Mouse (Mus musculus) testis, adult 2 months (tissue): Measurements from ENCODE around the gene Gm20696.

ENCODE experiments used
- CTCF ChIP-seq: fragments of 200-500 bp; IDR thresholded peaks from 2 replicates; pipeline ENCODE4 v1.5.1; 2012; ENCODE audit warnings: low read depth, mild to moderate bottlenecking, inconsistent platforms, low read length, moderate library complexity; ENCODE audit not compliant: control insufficient read depth, insufficient read depth, insufficient replicate concordance
- POLR2A ChIP-seq: fragments of 200-500 bp; IDR thresholded peaks from 2 replicates; pipeline ENCODE4 v1.6.1; 2012; ENCODE audit warnings: low read depth, mild to moderate bottlenecking, inconsistent platforms, low read length, moderate library complexity; ENCODE audit not compliant: control insufficient read depth

DNA sequence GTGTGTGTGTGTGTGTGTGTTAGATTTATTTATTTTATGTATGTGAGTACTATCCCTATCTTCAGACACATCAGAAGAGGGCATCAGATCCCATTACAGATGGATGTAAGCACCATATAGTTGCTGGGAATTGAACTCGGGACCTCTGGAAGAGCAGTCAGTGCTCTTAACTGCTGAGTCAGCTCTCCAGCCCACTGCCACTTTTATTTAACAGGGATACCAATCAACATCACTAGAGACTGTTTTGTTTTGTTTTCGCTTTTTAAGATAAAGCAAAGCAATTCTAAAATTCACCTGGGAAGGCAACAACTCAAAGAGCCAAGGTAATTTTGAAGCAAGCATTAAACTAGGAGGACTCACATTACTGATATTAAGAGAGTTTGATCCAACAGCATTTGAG is 120.2 kb downstream of the Gm20696 start:
- no peak for TF ChIP-seq CTCF
- TF ChIP-seq POLR2A, result no peak
